Mouse (Mus musculus) forebrain, embryonic 14.5 days (tissue): ENCODE results near the gene Dnm3. TPM values are rescaled to one million over a fixed set of nuclear protein-coding genes. Genes with fewer than 3 reads are reported as not detected.
A peak's percentile ranks its signal among the peaks of the same experiment; 100 is the strongest.

ENCODE experiments used
- ATAC-seq: fragments of 200-750 bp; cut with Nextera tagmentation; 2 replicates; pipeline ENCODE4 v1.8.0; 2017; ENCODE audit warnings: mild to moderate bottlenecking, moderate library complexity
- DNase-seq: peaks from one replicate; pipeline ENCODE4 v3.0.0-alpha.2; 2015; ENCODE audit warnings: low spot score
- H3K27ac ChIP-seq: fragments of 300-500 bp; sonication (generic); 2 replicates; pipeline ENCODE4 v1.5.1; 2014; ENCODE audit warnings: low read depth, mild to moderate bottlenecking, control low read depth, low read length, moderate library complexity
- H3K27me3 ChIP-seq: fragments of 300-500 bp; sonication (generic); replicated peaks from 2 replicates; pipeline ENCODE4 v1.6.1; 2014; ENCODE audit warnings: low read length, control low read depth, mixed read lengths; ENCODE audit not compliant: control insufficient read depth, insufficient read depth
- H3K36me3 ChIP-seq: fragments of 300-500 bp; sonication (generic); 2 replicates; pipeline ENCODE4 v1.6.1; 2014; ENCODE audit warnings: low read length, control low read depth; ENCODE audit not compliant: control insufficient read depth, insufficient read depth
- H3K4me1 ChIP-seq: fragments of 300-500 bp; sonication (generic); 2 replicates; pipeline ENCODE4 v1.6.1; 2014; ENCODE audit warnings: antibody characterized with exemption, low read length, control low read depth; ENCODE audit not compliant: control insufficient read depth, insufficient read depth
- H3K4me2 ChIP-seq: fragments of 300-500 bp; sonication (generic); 2 replicates; pipeline ENCODE4 v1.6.1; 2014; ENCODE audit warnings: mild to moderate bottlenecking, control low read depth, low read length
- H3K4me3 ChIP-seq: fragments of 300-500 bp; sonication (generic); 2 replicates; pipeline ENCODE4 v1.5.1; 2014; ENCODE audit warnings: low read depth, low read length, control low read depth
- H3K9ac ChIP-seq: fragments of 300-500 bp; sonication (generic); 2 replicates; pipeline ENCODE4 v1.6.1; 2014; ENCODE audit warnings: mild to moderate bottlenecking, low read length, control low read depth, moderate library complexity
- H3K9me3 ChIP-seq: fragments of 300-500 bp; sonication (generic); replicated peaks from 2 replicates; pipeline ENCODE4 v1.6.1; 2016; ENCODE audit warnings: low read length, control low read depth, mixed read lengths; ENCODE audit not compliant: control insufficient read depth
- WGBS: fragments of 180-500 bp; shearing (Covaris S2); extraction: QIAGEN DNeasy Blood & Tissue Kit; methylation state at CpG from one replicate; pipeline ENCODE4 v1.1.7; 2014; 5-methylcytosine and 5-hydroxymethylcytosine counted together
- polyA plus RNA-seq: library from polyadenylated mRNA; unstranded; fragments of >200 nt; fragmentation: Nextera tagmentation; extraction: Ambion mirVana; gene quantifications from 2 replicates; pipeline ENCODE4 v1.2.1, GENCODE M21; 2014

Gene Dnm3
- polyA plus RNA-seq, 1 experiment from 2014 or later = 20.6 TPM

GRCm38 (mm10) chr1:162472949-162473348 is 4.9 kb downstream of the Dnm3 start:
- Histone ChIP-seq H3K27ac (no peak overlapping the region), H3K27me3 (no peaks in the 10 kb centered on the region), H3K36me3 (no peaks in the 10 kb centered on the region), H3K9ac (no peak overlapping the region), H3K9me3 (no peaks in the 10 kb centered on the region), H3K4me3 (no peak overlapping the region), H3K4me1 (peaks cover 3% of the 10 kb centered on the region; the same call in 1 of the 2 replicates), H3K4me2 (no peak overlapping the region)
- DNase-seq (no peak), ATAC-seq (no peak)
- 90% methylated on average over 1 of the region's 1 CpGs for WGBS

DNA sequence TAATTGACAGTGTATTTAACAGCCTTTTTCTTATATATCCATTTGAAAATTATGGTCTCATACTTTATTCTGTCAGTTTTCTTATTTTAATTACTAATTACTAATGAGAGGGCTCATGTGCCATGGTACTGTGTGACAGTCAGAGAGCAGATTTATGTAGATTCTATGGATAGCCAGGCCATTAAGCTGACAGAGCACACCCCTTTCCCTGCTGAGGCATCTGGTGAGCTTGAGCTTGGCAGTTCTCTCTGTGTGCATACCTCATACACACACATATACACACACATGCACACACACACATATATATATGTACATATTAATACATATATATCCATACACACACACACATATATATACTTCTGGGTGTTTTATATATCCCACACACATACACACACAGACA is 6.7 kb downstream of the Dnm3 start:
- Histone ChIP-seq H3K36me3 (no peaks in the 10 kb centered on the region), H3K4me1 (no peaks in the 10 kb centered on the region), H3K9ac (no peak overlapping the region), H3K27ac (no peak overlapping the region), H3K4me3 (no peak overlapping the region), H3K27me3 (no peaks in the 10 kb centered on the region), H3K4me2 (no peak overlapping the region), H3K9me3 (no peaks in the 10 kb centered on the region)
- no peak for DNase-seq
- ATAC-seq = no peak

DNA sequence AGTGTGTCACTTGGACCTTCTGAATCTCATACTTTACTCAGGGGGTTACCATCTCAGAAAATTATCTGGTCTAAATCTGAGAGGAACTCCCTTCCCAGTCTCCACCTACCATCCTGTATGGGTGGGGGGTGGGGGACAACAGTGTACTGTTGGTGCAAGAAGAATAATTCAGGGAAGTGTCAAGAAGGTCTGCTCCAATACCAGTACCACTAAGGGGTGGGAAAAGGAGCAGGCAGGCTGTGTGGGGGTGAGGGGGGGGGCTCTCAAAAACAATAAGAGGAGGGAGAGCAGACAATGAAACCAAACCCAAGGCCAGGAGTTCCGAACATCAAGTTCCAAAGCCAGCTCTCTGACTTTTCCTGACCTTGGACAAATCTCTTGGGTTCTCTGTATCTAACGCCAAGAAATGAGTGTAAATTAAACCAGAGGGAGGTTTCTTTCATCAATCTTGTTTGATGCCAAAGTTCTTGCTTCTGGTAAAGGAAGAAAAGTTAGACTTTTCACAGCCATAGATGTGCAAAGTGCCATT is 8.0 kb downstream of the Dnm3 start:
- H3K27ac ChIP-seq = no peak overlapping the region
- 89% methylated on average over 2 of the region's 2 CpGs for WGBS
- DNase-seq (no peak), ATAC-seq (no peak)
- H3K36me3 ChIP-seq = no peaks in the 10 kb centered on the region
- no peak overlapping the region for H3K4me3 ChIP-seq
- H3K4me1 ChIP-seq = no peaks in the 10 kb centered on the region
- H3K9ac ChIP-seq = no peak overlapping the region
- no peaks in the 10 kb centered on the region for H3K27me3 ChIP-seq
- no peaks in the 10 kb centered on the region for H3K9me3 ChIP-seq
- H3K4me2 ChIP-seq = no peak overlapping the region

- Histone ChIP-seq H3K36me3 (no peaks in the 10 kb centered on the region), H3K27me3 (no peaks in the 10 kb centered on the region), H3K4me1 (no peaks in the 10 kb centered on the region), H3K4me2 (no peak overlapping the region), H3K9me3 (no peaks in the 10 kb centered on the region), H3K9ac (no peak overlapping the region), H3K4me3 (no peak overlapping the region), H3K27ac (no peak overlapping the region)
- WGBS = 92% methylated on average over 8 of the region's 8 CpGs
- ATAC-seq = no peak
- DNase-seq = no peak
Measured at GRCm38 (mm10) chr1:162463676-162464075, 14.2 kb downstream of the Dnm3 start.

- H3K4me2 ChIP-seq = no peak overlapping the region
- ATAC-seq (no peak), DNase-seq (no peak)
- no peaks in the 10 kb centered on the region for H3K36me3 ChIP-seq
- no peaks in the 10 kb centered on the region for H3K9me3 ChIP-seq
- H3K4me1 ChIP-seq = no peaks in the 10 kb centered on the region
- H3K9ac ChIP-seq = no peak overlapping the region
- H3K4me3 ChIP-seq = no peak overlapping the region
- no peak overlapping the region for H3K27ac ChIP-seq
- H3K27me3 ChIP-seq = no peaks in the 10 kb centered on the region
- WGBS = 92% methylated on average over 2 of the region's 2 CpGs
Measured at GRCm38 (mm10) chr1:162458711-162459110, 19.1 kb downstream of the Dnm3 start.

GRCm38 (mm10) chr1:162456861-162457260 is 21.0 kb downstream of the Dnm3 start:
- Histone ChIP-seq H3K4me3 (no peak overlapping the region), H3K27ac (no peak overlapping the region), H3K9me3 (no peaks in the 10 kb centered on the region), H3K36me3 (no peaks in the 10 kb centered on the region), H3K4me2 (no peak overlapping the region), H3K27me3 (no peaks in the 10 kb centered on the region), H3K9ac (no peak overlapping the region), H3K4me1 (no peaks in the 10 kb centered on the region)
- no peak for ATAC-seq
- no peak for DNase-seq
- 96% methylated on average over 6 of the region's 6 CpGs for WGBS

DNA sequence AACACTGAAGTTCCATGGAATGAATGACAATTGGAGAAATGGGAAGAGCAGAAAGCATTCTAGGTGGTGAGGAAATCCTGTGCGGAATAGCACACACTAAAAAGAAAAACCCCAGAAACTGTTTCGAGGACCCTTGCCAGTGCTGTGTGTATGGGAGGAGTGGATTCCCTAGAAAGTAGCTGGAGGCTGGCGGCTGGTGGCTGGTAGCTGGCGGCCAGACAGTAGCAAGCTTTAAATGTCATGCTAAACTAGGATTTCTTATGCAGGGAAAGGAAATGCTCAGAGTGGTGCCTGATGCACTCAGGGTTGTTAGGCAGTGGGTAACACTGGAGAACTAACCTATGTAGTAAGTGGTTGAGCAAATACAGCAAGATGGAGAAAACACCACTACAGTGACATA is 21.4 kb downstream of the Dnm3 start:
- Histone ChIP-seq H3K4me1 (no peaks in the 10 kb centered on the region), H3K9ac (no peak overlapping the region), H3K9me3 (no peaks in the 10 kb centered on the region), H3K4me2 (no peak overlapping the region), H3K36me3 (no peaks in the 10 kb centered on the region), H3K27ac (no peak overlapping the region), H3K4me3 (no peak overlapping the region), H3K27me3 (no peaks in the 10 kb centered on the region)
- WGBS = 95% methylated on average over 4 of the region's 4 CpGs
- DNase-seq (no peak), ATAC-seq (no peak)

DNA sequence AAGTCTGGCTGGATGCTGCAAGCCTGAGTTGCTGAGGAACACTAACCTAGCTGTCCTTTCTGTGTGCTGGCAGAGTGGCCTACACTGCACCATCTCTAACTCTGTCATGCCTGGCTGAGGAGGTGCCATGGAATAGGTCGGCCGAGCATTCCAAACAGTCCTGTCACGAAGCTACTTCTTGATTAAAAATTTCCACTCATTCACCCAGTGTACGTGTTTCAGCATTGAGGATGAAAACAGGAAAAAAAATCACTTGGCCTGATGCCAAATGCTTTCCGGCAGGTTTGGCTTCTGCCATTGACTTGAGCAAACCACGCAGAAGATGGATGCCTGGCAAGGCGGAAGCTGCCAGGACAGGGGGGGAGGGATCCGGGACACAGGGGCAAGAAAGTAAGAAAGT is 24.3 kb downstream of the Dnm3 start:
- ATAC-seq = peak; percentile 48; the same call in 1 of the 2 replicates
- Histone ChIP-seq H3K4me3 (no peak overlapping the region), H3K4me1 (no peaks in the 10 kb centered on the region), H3K27me3 (no peaks in the 10 kb centered on the region), H3K4me2 (no peak overlapping the region), H3K36me3 (no peaks in the 10 kb centered on the region), H3K27ac (no peak overlapping the region), H3K9me3 (no peaks in the 10 kb centered on the region), H3K9ac (no peak overlapping the region)
- 23% methylated on average over 8 of the region's 8 CpGs for whole genome bisulfite sequencing
- peak; percentile 60 for DNase-seq

DNA sequence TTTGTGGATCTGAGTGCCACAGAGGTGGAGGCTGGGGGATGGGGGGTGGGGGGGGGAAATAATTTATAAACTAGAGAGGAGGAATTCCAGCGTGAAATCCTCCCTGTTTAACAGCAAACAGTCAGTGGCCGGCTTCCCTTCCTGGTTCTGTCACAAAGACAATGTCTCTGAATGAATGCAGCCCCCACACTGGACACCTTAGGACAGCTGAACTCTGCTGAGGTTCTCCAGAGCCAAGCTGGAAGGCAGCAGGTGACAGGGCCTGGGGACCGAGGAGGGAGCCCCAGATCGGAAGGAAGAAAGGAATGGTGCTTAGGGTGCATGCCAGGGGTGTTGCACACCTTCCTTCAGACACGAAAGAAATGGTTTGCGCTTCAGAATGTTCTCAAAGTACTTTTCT is 24.8 kb downstream of the Dnm3 start:
- DNase-seq (no peak), ATAC-seq (no peak)
- H3K4me2 ChIP-seq = no peak overlapping the region
- H3K9me3 ChIP-seq = no peaks in the 10 kb centered on the region
- no peaks in the 10 kb centered on the region for H3K4me1 ChIP-seq
- H3K9ac ChIP-seq = no peak overlapping the region
- no peak overlapping the region for H3K4me3 ChIP-seq
- no peak overlapping the region for H3K27ac ChIP-seq
- no peaks in the 10 kb centered on the region for H3K36me3 ChIP-seq
- 77% methylated on average over 6 of the region's 6 CpGs for WGBS
- H3K27me3 ChIP-seq = no peaks in the 10 kb centered on the region
